Mouse (Mus musculus) myocyte (in vitro differentiated cells): Measurements from ENCODE around the gene Dvl2. TPM values are rescaled to one million over a fixed set of nuclear protein-coding genes. Genes with fewer than 3 reads are reported as not detected.

Experiments
- H3K27me3 ChIP-seq: one replicate; pipeline ENCODE4 v1.6.1; 2011; ENCODE audit not compliant: control insufficient read depth, insufficient read depth, insufficient read length
- H3K36me3 ChIP-seq: one replicate; pipeline ENCODE4 v1.6.1; 2011; ENCODE audit not compliant: control insufficient read depth, insufficient read depth
- H3K4me2 ChIP-seq: one replicate; pipeline ENCODE4 v1.6.1; 2011; ENCODE audit warnings: low read depth, control low read depth
- H3K4me3 ChIP-seq: one replicate; pipeline ENCODE4 v1.5.1; 2011; ENCODE audit warnings: mild to moderate bottlenecking, control low read depth, moderate library complexity
- H3K79me2 ChIP-seq: one replicate; pipeline ENCODE4 v1.6.1; 2011; ENCODE audit not compliant: control insufficient read depth, insufficient read depth
- H3ac ChIP-seq: one replicate; pipeline ENCODE4 v1.6.1; 2011; ENCODE audit not compliant: control insufficient read depth, insufficient read length
- CEBPB ChIP-seq: IDR thresholded peaks from 2 replicates; pipeline ENCODE4 v1.6.1; 2011; ENCODE audit warnings: mild to moderate bottlenecking, moderate library complexity; ENCODE audit not compliant: poor library complexity, insufficient read depth, severe bottlenecking
- E2F4 ChIP-seq: IDR thresholded peaks from one replicate; pipeline ENCODE4 v1.6.1; 2011; ENCODE audit warnings: mild to moderate bottlenecking, control low read depth, moderate library complexity; ENCODE audit not compliant: insufficient read depth
- MAX ChIP-seq: IDR thresholded peaks from one replicate; pipeline ENCODE4 v1.6.1; 2011; ENCODE audit warnings: low read depth, mild to moderate bottlenecking, control low read depth
- MYOD1 ChIP-seq, 3 experiments: IDR thresholded peaks; one replicate each; pipeline ENCODE4 v1.6.1; 2011; ENCODE audit warnings: control low read depth in 2 of 3, low read depth in 2 of 3, mild to moderate bottlenecking in 2 of 3, moderate library complexity in 1 of 3; ENCODE audit not compliant: insufficient read length in 2 of 3, control insufficient read depth in 1 of 3
- MYOG ChIP-seq, 3 experiments: IDR thresholded peaks; one replicate each; pipeline ENCODE4 v1.6.1; 2011; ENCODE audit warnings: control low read depth in 2 of 3, low read depth in 2 of 3, mild to moderate bottlenecking in 2 of 3; ENCODE audit not compliant: insufficient read length in 2 of 3, control insufficient read depth in 1 of 3, insufficient read depth in 1 of 3
- POLR2A ChIP-seq: IDR thresholded peaks from one replicate; pipeline ENCODE4 v1.6.1; 2011; ENCODE audit warnings: low read depth, mild to moderate bottlenecking, control low read depth, moderate library complexity; ENCODE audit not compliant: insufficient read length
- POLR2AphosphoS2 ChIP-seq: IDR thresholded peaks from one replicate; pipeline ENCODE4 v1.6.1; 2011; ENCODE audit warnings: low read depth, control low read depth; ENCODE audit not compliant: insufficient read length
- REST ChIP-seq: IDR thresholded peaks from one replicate; pipeline ENCODE4 v1.6.1; 2011; ENCODE audit warnings: mild to moderate bottlenecking, control low read depth, moderate library complexity; ENCODE audit not compliant: insufficient read depth, insufficient read length
- SRF ChIP-seq: IDR thresholded peaks from one replicate; pipeline ENCODE4 v1.6.1; 2011; ENCODE audit warnings: low read depth; ENCODE audit not compliant: control insufficient read depth, insufficient read length
- TCF12 ChIP-seq: IDR thresholded peaks from one replicate; pipeline ENCODE4 v1.6.1; 2011; ENCODE audit warnings: mild to moderate bottlenecking, control low read depth; ENCODE audit not compliant: poor library complexity, insufficient read depth, severe bottlenecking
- TCF3 ChIP-seq: IDR thresholded peaks from one replicate; pipeline ENCODE4 v1.6.1; 2011; ENCODE audit warnings: low read depth, control low read depth; ENCODE audit not compliant: insufficient read length
- USF1 ChIP-seq: IDR thresholded peaks from one replicate; pipeline ENCODE4 v1.6.1; 2011; ENCODE audit warnings: low read depth, mild to moderate bottlenecking, control low read depth, moderate library complexity
- polyA plus RNA-seq: library from polyadenylated mRNA; unstranded; fragments of >200 nt; fragmentation: generic; extraction: Trizol; gene quantifications from one replicate; pipeline ENCODE4 v1.2.1, GENCODE M21; 2012; ENCODE audit warnings: missing spikeins

Dvl2 gene
- polyA plus RNA-seq, 1 experiment, result 24.3 TPM

- no peak overlapping the region for H3K4me3 ChIP-seq
- H3K4me2 ChIP-seq, result no peak overlapping the region
- no peaks in the 10 kb centered on the region for H3K36me3 ChIP-seq
- peaks cover 11% of the 10 kb centered on the region for H3K27me3 ChIP-seq
- H3ac ChIP-seq, result no peak overlapping the region
- H3K79me2 ChIP-seq, result no peaks in the 10 kb centered on the region
- TF ChIP-seq SRF, result no peak
- no peak for TF ChIP-seq TCF12
- no peak for TF ChIP-seq REST
- no peak for TF ChIP-seq CEBPB
- no peak for TF ChIP-seq MYOG (IDR thresholded peaks at IDR 0.05; ENCODE audit: control insufficient read depth in 1 of 3, insufficient read depth in 1 of 3, insufficient read length in 2 of 3, low read depth in 2 of 3)
- no peak for TF ChIP-seq TCF3
- no peak for TF ChIP-seq E2F4
- TF ChIP-seq MYOD1 (IDR thresholded peaks at IDR 0.05; ENCODE audit: control insufficient read depth in 1 of 3, insufficient read length in 2 of 3, low read depth in 2 of 3), result no peak
- TF ChIP-seq MAX, result no peak
- no peak for TF ChIP-seq POLR2A
- no peak for TF ChIP-seq POLR2AphosphoS2
- TF ChIP-seq USF1, result no peak
Observed at GRCm38 (mm10) chr11:69956218-69956617, 44.2 kb upstream of the Dvl2 start.

- Histone ChIP-seq H3K36me3 (no peaks in the 10 kb centered on the region), H3ac (no peak overlapping the region), H3K4me3 (no peak overlapping the region), H3K79me2 (no peaks in the 10 kb centered on the region), H3K27me3 (peaks cover 28% of the 10 kb centered on the region), H3K4me2 (no peak overlapping the region)
- TF ChIP-seq MYOD1 (IDR thresholded peaks at IDR 0.05; ENCODE audit: control insufficient read depth in 1 of 3, insufficient read length in 2 of 3, low read depth in 2 of 3) (no peak), POLR2AphosphoS2 (no peak)
Observed at GRCm38 (mm10) chr11:69960616-69961015, 39.8 kb upstream of the Dvl2 start.

GRCm38 (mm10) chr11:69961841-69962240 is 38.6 kb upstream of the Dvl2 start:
- H3K27me3 ChIP-seq, result peaks cover 36% of the 10 kb centered on the region

GRCm38 (mm10) chr11:69964650-69965270 is 35.6 kb upstream of the Dvl2 start, which contains the start of gene Cldn7:
Gene Cldn7, plus strand, starts transcription at chr11:69964779.
- TF ChIP-seq MYOG (IDR thresholded peaks at IDR 0.05; ENCODE audit: control insufficient read depth in 1 of 3, insufficient read depth in 1 of 3, insufficient read length in 2 of 3, low read depth in 2 of 3) (no peak), MYOD1 (IDR thresholded peaks at IDR 0.05; ENCODE audit: control insufficient read depth in 1 of 3, insufficient read length in 2 of 3, low read depth in 2 of 3) (no peak), E2F4 (no peak), POLR2A (no peak), POLR2AphosphoS2 (no peak), TCF12 (no peak), USF1 (no peak), REST (no peak), CEBPB (no peak), SRF (no peak), MAX (no peak), TCF3 (no peak)
- H3K27me3 ChIP-seq, result peaks cover 36% of the 10 kb centered on the region
- no peak within 1 kb of the TSS for H3K4me2 ChIP-seq

More at GRCm38 (mm10) chr11:69961841-69962240, 38.6 kb upstream of the Dvl2 start:
- Histone ChIP-seq H3K4me2 (no peak overlapping the region), H3K36me3 (no peaks in the 10 kb centered on the region), H3ac (no peak overlapping the region), H3K79me2 (no peaks in the 10 kb centered on the region), H3K4me3 (no peak overlapping the region)
- TF ChIP-seq POLR2A (no peak), USF1 (no peak), REST (no peak), MAX (no peak), E2F4 (no peak), MYOG (IDR thresholded peaks at IDR 0.05; ENCODE audit: control insufficient read depth in 1 of 3, insufficient read depth in 1 of 3, insufficient read length in 2 of 3, low read depth in 2 of 3) (no peak), SRF (no peak), TCF3 (no peak), MYOD1 (IDR thresholded peaks at IDR 0.05; ENCODE audit: control insufficient read depth in 1 of 3, insufficient read length in 2 of 3, low read depth in 2 of 3) (no peak), POLR2AphosphoS2 (no peak), TCF12 (no peak), CEBPB (no peak)

GRCm38 (mm10) chr11:69965271-69966005 is 35.0 kb upstream of the Dvl2 start:
- Histone ChIP-seq H3ac (no peak overlapping the region), H3K27me3 (peaks cover 36% of the 10 kb centered on the region), H3K4me3 (no peak overlapping the region), H3K36me3 (peaks cover 19% of the 10 kb centered on the region), H3K79me2 (no peaks in the 10 kb centered on the region), H3K4me2 (no peak overlapping the region)
- TF ChIP-seq POLR2AphosphoS2 (no peak), POLR2A (no peak), MYOG (IDR thresholded peaks at IDR 0.05; ENCODE audit: control insufficient read depth in 1 of 3, insufficient read depth in 1 of 3, insufficient read length in 2 of 3, low read depth in 2 of 3) (no peak), SRF (no peak), E2F4 (no peak), CEBPB (no peak), USF1 (no peak), TCF3 (no peak), MAX (no peak), REST (no peak), MYOD1 (IDR thresholded peaks at IDR 0.05; ENCODE audit: control insufficient read depth in 1 of 3, insufficient read length in 2 of 3, low read depth in 2 of 3) (no peak), TCF12 (no peak)

More at GRCm38 (mm10) chr11:69964650-69965270, 35.6 kb upstream of the Dvl2 start, which contains the start of gene Cldn7:
- H3ac ChIP-seq, result no peak within 1 kb of the TSS
- no peak within 1 kb of the TSS for H3K4me3 ChIP-seq
- H3K36me3 ChIP-seq, result peaks cover 12% of the 10 kb centered on the region
- no peaks in the 10 kb centered on the region for H3K79me2 ChIP-seq
